Mouse (Mus musculus) ES-Bruce4 (cell line): ENCODE measurements around the gene Meig1.

Experiments used
- CTCF ChIP-seq: IDR thresholded peaks from one replicate; pipeline ENCODE4 v1.8.1; 2011; ENCODE audit warnings: low read depth, low read length
- POLR2A ChIP-seq: IDR thresholded peaks from one replicate; pipeline ENCODE4 v1.8.1; 2011; ENCODE audit warnings: low read length; ENCODE audit not compliant: insufficient read depth

GRCm38 (mm10) chr2:3437956-3438355 lies 15.5 kb upstream of the Meig1 start:
- no peak for TF ChIP-seq POLR2A
- no peak for TF ChIP-seq CTCF
